Mouse (Mus musculus) layer of hippocampus, adult 18-20 months (tissue): ENCODE data around the gene Rplp1. TPM values are rescaled to one million over a fixed set of nuclear protein-coding genes. Genes with fewer than 3 reads are reported as not detected.
A peak's percentile ranks its signal among the peaks of the same experiment; 100 is the strongest.

ENCODE experiments used
- DNase-seq, 2 experiments: peaks; one replicate each; pipeline ENCODE4 v3.0.0; 2022; ENCODE audit warnings: low spot score in 2 of 2
- total RNA-seq, 2 experiments: library from RNA; stranded (reverse); gene quantifications; 2 replicates each; pipeline ENCODE4 v1.2.3; 2021

The Rplp1 gene
- total RNA-seq, 2 experiments from 2014 or later: 1,684 to 1,728 TPM

GRCm38 (mm10) chr9:61914917-61915300 lies 567 bp upstream of the Rplp1 start:
- no peak for DNase-seq

- DNase-seq: no peak
These were observed 2.8 kb downstream of the Rplp1 start for GRCm38 (mm10) chr9:61911300-61912128.

DNA sequence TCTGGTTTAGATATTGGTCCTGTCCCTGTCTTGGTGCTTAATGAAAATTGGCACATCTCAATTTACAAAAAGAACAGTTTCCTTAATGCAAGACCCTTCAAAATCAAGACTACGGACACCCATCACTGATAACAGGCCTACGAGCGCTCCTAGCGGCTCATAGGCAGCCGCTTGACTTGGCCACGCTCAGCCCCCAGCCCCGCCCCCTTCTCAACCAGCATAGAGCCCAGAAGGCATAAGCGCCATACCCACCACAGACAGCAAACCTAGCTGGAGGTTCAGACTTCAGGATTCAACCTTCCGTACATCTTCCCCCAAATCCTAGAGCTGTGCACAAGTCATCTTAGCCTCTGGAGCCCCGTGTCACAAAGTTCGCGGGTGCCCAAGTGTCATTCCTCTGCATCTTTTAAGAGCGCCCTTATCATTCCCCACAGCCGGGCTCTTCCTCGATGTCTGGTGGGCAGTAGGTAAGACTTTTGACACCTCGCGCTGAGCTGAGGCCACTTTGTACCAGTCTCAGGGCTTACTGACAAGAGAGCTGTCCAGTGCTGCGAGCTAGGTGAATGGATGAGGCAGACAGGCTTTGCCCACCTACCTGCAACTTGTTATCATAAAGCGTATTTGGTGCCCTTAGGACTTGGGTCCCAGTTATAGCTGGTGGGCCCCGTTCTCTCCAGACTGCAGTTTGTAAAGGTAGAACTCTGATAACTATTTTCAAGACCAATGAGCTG lies 3.7 kb downstream of the Rplp1 start:
- no peak for DNase-seq

DNA sequence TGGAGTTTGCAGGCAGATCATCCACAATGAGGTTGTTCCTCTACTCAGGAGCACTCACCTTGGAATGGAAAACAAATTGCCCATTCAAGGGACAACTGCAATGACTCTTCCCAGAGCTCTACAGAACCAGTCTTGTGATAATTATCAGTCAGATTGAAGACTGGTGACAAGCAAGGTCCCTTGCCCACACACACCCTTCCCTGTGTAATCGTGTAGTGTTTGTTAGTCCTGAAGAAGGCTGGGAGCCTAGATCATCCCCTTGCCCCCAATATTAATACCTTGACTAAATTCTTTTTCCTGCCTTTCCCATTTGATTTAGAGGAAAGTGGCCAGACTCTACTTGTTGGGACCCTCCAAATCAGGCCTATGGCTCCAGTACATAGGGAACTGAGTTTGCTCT lies 4.7 kb downstream of the Rplp1 start:
- no peak for DNase-seq

DNA sequence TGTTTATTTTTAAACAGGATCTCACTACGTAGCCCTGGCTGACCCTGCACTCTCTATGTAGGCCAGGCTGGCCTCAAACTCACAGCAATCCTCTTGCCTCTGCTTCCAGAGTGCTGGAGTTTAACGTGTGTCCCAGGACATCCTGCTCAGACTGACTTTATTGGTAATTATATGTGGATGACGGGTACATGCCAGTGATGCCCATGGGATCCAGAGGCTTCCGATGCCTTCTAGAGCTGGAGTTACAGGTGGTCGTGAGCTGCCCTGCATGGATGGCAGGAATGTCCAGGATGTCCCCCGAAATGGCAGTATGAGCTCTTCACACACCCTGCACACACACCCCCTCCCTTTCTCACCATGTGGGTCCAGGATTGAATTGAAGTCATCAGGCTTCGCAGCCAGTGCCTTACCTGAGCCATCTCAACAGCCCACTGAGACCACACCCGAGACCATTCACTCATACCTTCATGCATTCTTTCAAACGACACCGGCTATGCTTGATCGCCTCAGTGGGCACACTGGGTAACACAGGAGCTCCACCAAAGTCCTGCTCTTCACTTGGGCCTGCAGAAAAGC lies 5.4 kb downstream of the Rplp1 start:
- DNase-seq: no peak

- no peak for DNase-seq
These were observed 6.0 kb downstream of the Rplp1 start for GRCm38 (mm10) chr9:61908341-61908740.

- no peak for DNase-seq
These were observed 6.6 kb downstream of the Rplp1 start for GRCm38 (mm10) chr9:61907621-61908295.

DNA sequence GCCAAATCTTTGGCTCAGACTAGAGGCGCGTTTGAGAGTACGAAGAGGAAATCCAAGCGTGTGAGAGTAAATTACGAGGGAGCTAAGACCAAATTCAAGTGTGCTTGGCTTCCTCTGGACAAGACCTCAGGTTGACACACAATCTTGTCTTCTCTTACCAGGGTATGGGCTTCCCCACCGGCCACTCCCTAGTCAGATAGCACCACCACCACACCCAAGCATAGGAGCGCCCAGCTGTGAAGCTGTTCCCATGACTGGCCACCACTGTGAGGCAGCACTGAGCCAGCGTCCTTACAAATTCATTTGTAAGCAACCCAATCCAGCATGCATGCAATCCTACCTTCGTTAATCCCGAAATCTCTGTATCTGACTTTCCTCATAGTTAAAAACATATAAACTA lies 7.4 kb downstream of the Rplp1 start:
- DNase-seq: peak in 1 of 2 experiments; percentile 27

- DNase-seq: no peak
These were observed 8.8 kb downstream of the Rplp1 start for GRCm38 (mm10) chr9:61905576-61905975.

GRCm38 (mm10) chr9:61904201-61904600 lies 10.1 kb downstream of the Rplp1 start:
- DNase-seq: no peak

DNA sequence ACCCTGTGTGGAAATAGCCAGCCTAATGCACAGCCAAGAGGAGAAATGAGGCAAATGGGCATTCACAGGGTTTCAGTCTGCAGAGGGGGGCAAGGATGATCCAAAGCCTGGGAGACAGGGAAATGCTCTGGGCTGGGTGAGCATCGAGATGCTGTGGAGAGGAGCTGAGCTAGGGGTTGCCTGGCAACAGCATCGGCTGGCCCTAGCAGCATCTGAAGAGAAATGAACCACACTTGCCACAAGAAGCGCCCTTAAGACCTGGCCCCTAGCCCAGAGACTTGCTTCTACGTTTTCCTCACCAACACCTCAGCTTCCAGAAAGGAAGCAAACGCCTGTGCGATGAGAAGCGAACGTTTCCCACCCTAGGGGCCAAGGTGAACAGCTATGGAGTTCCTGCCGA lies 11.9 kb downstream of the Rplp1 start:
- DNase-seq: peak in 1 of 2 experiments; percentile 37

GRCm38 (mm10) chr9:61901574-61901973 lies 12.8 kb downstream of the Rplp1 start:
- DNase-seq: no peak

DNA sequence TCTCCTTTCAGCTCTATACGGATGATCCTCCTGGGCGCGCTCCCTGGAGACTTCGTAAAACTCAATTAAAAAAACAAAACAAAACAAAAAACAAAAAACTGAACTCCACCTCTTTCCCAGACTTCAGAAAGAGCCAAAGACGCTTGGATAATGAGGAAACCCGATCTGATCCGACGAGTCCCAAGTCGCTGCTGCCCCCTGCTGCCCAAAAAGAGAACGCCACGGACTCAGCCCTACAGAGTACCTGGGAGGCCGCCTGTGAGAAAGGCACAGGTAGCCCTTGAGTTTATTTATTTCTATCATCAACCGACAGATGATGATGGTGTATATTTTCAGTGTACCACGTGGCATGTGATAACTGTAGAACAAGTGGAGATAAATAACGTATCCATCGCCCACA lies 14.5 kb downstream of the Rplp1 start:
- DNase-seq: peak; percentile 76 to 91

DNA sequence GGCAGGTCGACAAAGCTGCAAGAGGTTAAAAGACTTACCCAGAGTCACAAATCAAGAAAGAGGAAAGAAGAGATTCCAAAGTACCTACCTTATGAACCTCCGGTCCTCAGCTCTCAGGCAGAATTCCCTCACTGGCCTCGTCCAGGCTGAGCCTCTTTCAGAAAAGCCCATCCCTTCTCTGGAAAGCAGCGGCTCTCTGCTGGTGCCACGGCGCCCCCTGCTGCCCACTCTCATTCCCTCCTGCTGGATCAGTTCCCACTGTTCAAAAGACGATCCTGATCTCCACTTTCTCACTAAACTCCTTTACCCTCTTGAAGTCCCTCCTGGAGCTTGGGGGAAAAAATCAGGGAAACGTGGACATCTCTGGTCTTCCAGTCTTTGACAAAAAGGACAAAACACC lies 15.9 kb downstream of the Rplp1 start:
- peak; percentile 65 to 89 for DNase-seq

GRCm38 (mm10) chr9:61895014-61895413 lies 19.3 kb downstream of the Rplp1 start:
- DNase-seq: no peak

DNA sequence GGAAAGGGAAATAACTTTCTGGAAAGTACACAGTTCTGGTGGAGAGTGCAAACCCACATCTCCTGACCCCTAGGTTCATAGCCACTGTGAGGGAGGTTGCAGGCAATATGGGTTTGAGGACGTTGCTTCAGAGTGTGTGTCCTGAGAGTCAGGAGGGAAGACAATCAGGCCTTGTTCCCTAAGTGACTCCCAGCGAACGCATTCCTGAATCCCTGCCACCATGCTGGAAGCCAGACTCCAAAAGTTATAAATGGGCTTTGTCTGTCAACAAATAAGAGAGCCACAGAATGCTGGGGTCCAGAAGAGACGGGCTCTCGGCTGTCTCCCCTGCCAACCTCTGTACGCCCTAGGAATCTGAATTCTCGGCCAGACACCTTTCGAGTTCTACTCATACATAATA lies 24.5 kb downstream of the Rplp1 start:
- no peak for DNase-seq

GRCm38 (mm10) chr9:61887661-61888379 lies 26.5 kb downstream of the Rplp1 start:
- DNase-seq: no peak

DNA sequence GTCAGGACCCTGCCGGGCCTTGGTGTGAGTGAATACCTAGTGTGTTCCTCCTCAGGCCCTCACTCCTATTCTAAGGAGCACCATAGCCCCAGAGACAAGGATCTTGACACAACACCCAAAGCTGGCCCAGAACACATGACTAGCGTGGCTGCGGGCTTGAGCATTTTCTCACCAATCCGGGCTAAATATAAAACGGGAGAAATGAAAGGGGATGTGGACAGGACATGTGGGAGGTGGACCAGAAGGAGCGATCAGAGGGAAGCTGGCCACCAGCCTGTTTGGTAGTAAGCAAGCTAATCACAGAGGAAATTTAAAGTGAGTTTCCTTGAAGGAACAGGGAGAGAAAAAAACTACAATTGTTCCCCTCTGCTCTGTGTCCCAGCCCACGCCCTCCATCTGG lies 28.4 kb downstream of the Rplp1 start:
- DNase-seq: no peak

DNA sequence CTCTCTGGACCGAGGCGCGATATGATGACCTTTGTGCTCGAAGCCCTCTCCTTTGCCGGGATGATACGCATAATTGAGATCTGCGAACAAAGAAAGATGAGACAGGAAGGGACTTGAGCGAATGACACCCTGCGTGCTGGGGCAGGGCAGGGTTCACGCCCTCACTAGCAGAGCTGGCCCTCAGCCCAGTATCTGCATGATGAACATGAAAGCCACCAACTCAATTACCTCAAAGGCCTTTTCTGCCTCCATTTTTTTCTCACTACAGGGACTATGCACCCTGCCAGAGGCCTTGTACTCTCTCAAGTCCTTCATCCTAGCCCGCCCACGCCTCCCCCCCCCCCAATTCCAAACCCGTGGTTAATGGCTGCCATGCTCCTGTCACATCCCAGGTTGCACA lies 29.4 kb downstream of the Rplp1 start:
- no peak for DNase-seq

GRCm38 (mm10) chr9:61884375-61884774 lies 30.0 kb downstream of the Rplp1 start:
- DNase-seq: no peak

- DNase-seq: no peak
These were observed 32.2 kb downstream of the Rplp1 start for GRCm38 (mm10) chr9:61882179-61882578.
